Mouse (Mus musculus): Measurements from ENCODE around the gene Pigz.
"Not testable (repeated sequence)": the region's sequence is repeated elsewhere in the genome, so short reads cannot be mapped to it uniquely, and the experiment has no call there.

The Pigz gene

DNA sequence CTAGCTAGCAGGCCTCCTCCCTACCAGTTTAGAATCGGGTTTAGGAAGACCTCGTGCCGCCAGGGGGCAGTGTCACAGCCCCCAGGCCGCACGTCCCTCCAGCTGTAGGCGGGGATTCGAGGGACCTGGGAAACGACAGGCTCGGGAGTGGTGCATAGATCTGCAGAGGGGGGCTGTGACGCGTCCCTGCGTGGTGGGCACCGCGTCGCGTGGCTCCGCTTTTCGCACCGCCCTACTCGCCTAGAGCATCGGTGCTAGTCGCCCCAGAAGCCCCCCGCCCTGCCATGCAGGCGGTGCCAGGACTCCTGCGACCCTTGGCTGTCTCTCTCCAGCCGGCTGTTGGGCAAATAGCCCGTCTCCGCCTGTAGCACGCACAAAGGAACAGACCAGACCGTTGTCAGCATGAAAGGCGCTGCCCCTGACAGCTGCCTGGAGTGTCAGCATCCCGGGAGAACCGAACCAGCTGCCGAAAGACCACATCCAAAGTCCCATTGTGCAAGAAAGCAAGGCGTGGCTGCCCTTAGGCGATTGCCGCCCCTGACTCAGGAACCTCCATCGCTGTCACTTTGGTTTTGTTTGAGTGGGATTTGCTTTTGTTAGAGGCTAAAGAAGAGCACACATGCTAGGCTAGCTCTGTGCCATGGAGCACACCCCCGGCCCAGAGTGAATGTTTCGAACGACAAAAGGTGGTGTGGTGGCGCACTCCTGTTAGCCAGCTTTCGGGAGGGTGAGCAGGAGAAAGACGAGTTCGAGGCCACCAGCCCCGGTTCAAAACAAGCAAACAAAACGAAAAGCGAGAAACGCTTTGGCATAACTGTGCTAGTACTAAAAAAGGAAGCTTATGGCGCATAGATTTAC lies 582 bp upstream of the Pigz start:
- DNase-seq = peak; percentile 92

DNA sequence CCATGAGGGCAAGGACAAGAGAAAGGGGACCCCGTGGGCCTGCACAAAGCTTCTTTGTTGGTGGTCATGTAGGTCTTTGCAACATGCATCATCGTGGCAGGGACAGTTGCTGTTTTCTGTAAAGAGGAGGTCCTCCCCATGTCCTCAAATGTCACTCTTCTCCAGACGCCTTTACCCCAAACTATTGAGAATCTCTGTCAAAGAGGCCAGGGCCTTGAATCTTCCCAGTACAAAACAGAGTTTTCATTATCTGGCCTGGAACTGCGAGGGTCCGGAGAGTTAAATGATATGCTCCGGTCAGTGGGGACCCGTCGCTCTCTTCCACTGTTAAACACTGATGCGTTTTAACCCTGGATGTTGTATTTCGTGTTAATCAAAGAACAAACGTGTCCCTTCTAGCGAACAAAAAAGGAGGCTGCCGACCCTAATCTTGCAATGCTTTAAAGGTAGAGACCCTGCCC lies 929 bp downstream of the Pigz start:
- no peak for DNase-seq

DNA sequence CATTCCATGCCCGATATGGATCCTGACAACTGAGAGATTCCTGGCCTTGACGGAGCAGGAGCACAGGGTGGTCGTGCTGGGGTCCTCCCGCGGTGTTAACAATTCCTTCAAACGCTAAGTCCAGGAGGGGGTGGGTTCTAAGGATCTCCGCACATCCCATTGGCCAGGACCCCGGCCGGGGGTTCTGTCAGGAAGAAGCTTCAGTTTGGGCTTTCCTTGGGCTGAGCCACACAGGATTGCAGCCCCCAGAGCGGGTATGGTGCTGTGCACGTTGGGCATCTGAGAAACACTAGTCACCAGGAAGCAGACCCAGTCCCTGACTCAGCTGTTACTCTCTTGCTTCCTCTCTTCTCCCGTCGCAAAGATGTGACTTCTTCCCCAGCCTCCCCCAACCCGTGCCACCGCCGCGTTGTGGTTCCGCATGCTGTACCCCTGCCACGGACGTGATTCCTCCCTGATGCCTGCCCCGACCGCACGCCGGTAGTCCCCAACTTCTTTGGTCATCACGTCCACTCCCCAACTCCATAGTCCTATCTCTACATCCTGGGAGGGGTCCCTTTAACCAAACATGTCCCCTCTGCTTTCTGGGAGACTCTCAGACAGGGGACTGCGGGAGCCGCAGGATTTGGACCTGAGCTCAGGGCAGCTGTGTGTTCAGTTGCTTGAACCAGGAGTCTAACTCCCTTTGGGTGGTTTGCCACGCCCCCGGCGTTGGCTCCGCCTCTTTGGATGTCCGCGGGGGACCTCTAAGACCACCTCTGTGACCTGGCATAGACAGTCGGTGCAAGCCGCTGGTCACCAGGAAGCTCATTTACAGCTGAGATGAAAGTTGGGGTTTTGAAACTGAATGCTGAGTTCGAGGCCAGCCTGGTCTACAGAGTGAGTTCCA lies 1.7 kb downstream of the Pigz start:
- peak; percentile 31 for DNase-seq

DNA sequence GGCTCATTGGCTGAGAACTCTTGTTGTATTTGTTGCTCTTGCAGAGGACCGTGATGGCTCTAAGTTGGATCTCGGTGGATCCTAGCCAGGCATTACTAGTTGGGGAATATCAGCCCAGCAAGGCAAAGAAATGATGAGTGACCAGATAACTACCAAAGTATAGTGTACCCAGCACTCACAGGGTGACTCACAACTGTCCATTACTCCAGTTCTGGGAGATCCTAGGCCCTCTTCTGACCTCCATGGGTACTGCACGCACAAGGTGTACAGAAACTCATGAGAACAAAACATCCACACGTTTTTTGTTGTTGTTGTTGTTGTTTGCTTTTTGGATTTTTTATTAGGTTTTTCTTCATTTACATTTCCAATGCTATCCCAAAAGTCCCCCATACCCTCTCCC lies 2.9 kb downstream of the Pigz start:
- no peak for DNase-seq

DNA sequence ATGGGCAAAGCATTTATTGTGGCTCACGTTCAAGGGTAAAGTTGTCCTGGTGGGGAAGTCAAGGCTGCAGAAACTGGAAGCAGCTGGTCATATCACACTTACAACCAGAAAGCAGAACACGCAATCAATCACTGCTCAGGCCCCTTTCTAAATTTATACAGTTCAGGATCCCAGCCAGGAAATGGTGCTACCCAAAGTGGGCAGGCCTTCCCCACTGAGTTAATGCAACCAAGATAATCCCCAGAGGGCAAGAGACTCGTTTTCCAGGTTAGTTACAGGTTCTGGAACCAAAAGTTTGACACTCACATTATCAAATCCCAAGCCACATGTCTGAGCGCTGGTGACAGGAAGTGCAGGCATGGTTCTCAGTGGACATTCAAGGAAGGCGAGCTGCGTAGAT lies 5.2 kb downstream of the Pigz start:
- DNase-seq = no peak

DNA sequence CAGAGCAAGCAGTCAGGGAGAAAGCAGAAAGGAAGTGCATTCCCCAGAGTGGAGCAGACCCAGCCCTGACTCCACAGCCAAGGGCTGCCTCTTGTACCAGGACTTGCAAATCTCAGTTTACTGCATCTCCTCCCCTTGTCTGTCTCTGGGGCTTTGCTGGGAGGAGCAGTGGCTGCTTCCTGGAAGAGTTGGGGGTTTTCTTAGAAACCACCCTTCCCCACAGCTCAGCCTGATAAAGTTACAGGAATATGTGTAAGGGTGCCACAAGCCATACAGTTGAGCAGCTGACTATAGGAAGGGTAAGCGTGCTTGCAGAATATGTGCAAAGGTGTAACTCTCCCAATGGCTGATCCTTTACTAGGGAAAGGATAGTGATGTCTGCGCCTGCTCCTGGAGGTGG lies 6.9 kb downstream of the Pigz start:
- DNase-seq = no peak

DNA sequence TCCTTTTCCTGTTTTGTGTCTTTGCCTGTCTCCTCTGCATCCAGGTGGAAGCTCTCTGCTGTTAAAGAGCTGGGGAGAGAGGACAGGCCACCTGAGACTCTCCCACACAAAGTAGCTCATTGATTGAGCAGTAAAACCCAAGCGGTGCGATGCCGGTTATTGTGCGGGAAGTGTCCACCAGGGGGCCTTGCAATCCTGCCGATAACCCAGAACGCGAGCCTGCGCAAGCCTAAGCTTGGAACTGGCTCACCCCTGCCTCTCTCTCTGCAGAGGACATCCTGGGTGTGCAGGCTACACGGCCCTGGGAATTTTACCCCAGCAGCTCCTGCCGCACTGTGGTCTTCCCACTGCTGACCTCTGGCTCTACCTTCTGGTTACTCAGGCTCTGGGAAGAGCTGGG lies 10.3 kb downstream of the Pigz start:
- DNase-seq = peak; percentile 68

DNA sequence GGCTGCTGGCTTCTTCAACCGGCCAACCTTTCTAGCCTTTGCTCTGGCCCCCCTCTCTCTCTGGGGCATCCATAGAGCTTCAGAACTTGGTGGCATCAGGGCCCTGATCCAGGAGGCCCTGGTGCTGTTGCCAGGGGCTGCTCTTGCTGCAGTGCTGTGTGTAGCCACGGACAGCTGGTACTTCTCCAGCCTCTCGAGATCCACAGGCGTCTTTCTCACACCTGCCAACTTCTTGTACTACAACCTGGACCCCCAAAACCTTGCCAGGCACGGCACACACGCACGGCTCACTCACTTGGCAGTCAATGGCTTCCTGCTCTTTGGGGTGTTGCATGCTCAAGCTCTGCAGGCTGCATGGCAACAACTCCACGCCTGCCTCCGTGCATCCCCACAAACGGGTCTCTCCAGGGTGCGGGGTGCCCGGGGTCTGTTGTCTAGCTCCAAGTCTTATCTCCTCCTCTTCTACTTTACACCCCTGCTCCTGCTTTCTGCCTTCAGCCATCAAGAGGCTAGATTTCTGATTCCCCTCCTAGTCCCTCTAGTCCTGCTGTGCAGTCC lies 11.1 kb downstream of the Pigz start:
- no peak for DNase-seq

DNA sequence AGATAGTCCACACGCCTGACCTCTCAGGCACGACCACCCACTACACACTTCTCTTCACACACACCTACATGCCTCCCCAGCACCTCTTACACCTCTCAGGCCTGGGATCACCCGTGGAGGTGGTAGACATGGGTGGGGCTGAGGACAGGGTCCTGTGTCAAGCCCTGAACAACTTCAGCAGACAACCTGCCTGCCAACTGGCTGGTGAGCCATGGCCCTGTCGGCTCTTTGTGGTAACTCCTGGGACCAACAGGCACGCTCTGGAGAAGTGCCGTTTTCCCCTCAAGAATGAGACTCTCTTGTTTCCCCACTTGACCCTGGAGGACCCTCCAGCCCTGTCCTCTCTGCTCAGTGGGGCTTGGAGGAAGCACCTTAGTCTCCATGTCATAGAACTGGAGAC lies 11.7 kb downstream of the Pigz start:
- no peak for DNase-seq

DNA sequence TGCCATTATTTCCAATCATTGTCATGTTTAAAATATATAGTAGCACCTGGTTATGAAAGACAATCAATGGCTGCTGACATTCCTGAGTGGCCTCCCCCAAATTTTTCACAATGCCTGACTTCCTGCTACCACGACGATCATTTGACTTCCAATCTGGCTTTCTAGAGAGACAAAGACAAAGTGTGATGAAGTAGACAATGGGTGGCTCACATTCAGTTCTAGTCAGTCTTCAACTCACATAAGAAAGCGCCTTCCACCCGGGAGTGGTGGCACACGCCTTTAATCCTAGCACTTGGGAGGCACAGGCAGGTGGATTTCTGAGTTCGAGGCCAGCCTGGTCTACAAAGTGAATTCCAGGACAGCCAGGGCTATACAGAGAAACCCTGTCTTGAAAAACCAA lies 12.3 kb downstream of the Pigz start:
- DNase-seq = not testable (repeated sequence)

DNA sequence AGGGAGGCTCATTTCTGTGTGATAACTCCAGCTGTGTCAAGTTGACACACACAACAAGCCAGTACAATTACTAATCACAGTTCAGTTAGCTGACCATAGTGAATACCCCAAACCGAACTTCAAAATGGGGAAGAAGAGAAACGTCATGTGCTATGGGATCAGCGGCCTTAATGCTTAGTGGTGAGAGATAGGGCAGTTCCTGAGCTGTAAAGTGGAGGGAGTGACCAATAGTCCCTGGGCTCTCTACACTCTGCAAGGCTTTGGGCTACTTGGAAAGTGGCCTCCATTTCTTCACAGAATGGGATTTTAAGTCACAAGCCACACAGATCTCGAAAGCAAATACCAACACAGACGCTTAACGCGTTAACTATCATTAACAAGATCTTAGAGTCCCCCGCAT lies 13.7 kb downstream of the Pigz start:
- DNase-seq = no peak

DNA sequence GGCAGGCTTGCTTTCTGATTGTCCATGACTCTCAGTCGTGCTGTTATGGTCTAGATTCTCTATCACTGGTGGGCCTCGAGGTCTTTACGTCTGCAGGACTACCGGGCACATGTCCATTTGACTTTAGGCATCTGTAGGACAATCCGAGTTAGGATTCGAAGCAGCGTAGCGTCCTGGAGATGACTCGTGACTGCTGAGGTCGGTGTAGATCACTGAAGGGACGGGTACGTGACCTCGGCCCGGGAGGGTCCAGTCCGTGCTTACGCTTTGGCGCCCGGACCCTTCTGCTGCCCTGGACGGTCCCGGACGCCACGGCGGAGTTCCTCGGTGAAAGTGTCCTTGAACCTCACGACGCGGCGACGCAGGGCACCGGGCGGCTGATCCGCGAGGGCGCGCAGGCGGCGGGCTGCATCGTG lies 14.3 kb downstream of the Pigz start:
- peak; percentile 29 for DNase-seq

DNA sequence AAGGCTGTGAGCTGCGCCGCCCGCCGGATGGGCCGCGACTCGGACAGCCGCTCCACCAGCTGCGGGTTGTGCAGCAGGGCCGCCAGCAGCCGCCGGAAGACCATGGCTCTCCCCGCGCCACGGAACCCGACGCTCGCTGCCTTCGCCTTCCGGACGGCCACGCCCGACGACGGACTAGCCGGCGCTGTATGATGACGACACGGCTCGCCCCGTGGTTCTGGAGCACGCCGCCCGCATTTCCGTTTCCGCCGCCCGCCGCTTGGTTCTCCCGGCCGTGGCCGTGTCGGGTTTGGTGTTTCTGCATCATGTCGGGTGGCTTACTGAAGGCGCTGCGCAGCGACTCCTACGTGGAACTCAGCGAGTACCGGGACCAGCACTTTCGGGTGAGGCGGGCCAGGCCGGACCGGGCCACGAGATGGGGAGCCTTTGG lies 14.7 kb downstream of the Pigz start, which contains the start of the genes 0610012G03Rik and Ncbp2:
Gene 0610012G03Rik (minus strand): TSS at position 150 of the 430 bp plus-strand sequence.
Gene Ncbp2 (plus strand): TSS at position 169 of the 430 bp plus-strand sequence.
- DNase-seq = peak; percentile 92

DNA sequence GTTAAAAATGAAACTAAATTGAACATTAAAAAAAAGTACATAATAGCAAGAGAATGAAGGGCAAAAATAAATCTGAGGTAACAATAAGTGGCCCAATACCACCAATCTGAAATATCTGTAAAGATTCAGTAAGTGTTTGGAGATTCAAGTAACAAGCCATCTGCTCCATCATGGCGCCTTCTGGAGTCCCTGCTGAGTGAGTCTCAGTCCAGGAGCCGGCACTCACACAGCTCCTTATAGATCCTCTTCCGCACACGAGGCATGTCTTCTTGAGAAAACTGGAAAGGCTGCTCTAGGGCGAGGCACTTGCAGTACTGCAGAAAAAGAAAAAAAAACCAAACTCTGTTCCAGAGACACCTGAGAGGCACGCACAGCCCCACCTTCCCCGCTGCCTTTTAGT lies 29.6 kb downstream of the Pigz start:
- no peak for DNase-seq

DNA sequence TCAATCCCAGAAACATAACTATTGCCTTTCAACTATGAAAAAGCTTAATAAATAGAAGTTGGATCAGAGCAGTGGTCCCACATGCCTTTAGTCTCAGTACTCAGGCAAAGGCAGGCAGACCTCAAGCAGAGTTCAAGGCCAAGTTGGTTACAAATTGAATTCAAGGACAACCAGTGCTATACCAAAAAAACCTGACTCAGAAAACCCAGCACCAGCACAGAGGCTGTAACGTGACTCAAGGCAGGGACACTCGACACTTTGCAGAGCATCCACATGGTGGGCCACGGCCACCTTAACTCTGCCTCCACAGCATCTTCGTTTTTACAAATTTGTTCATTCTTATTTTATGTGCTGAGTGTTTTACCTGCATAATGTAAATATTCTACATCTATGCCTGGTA lies 41.6 kb downstream of the Pigz start:
- no peak for DNase-seq

DNA sequence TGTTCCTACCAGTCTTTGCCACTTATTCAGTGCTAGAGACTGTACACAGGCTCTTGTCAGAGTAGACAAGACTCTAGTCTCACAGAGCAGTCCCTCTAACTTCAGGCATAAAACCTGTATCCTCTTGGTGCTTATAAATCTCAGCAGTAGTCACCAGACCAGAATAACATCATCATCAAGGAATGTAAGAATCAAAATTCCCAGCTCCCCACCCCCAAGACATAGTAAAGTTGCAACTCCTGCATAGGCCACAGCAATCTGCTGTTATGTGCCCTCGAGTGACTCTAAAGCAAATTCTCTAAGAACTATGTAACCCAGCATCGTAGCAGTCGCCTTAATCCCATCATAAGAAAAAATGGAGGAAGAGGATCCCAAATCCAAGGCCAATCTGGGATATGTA lies 45.9 kb downstream of the Pigz start:
- no peak for DNase-seq

DNA sequence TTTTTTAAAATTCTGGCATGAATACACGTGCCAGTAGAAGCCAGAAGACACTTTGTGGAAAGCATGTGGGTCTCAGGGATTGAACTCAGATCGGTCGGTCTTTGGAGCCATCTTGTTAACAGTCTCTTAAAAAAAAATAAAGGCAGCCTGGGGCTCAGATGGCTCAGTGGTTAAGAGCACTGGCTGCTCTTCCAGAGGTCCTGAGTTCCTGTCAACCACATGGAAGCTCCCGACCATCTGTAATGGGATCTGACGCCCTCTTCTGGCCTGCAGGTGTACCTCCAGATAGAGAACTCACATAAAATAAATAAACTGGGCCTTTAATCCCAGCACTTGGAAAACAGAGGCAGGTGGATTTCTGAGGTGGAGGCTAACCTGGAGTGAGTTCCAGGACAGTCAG lies 47.3 kb downstream of the Pigz start:
- no peak for DNase-seq

DNA sequence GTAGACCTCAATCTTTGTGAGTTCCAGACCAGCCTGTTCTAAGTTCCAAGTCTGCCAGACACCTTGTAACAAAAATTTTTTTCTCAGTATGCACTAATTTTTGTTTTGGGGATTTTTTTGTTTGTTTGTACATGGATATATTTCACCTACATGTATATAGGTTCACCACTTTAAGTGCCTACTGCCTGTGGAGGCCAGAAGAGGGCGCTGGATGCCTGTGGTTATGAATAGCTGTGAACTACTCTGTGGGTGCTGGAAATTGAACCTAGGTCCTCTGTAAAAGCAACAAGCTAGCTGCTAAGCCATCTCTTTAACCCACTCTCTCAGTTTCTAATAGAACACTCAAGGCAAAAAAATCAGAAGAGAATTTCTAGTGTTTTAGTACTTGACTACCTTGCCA lies 58.4 kb downstream of the Pigz start:
- no peak for DNase-seq

DNA sequence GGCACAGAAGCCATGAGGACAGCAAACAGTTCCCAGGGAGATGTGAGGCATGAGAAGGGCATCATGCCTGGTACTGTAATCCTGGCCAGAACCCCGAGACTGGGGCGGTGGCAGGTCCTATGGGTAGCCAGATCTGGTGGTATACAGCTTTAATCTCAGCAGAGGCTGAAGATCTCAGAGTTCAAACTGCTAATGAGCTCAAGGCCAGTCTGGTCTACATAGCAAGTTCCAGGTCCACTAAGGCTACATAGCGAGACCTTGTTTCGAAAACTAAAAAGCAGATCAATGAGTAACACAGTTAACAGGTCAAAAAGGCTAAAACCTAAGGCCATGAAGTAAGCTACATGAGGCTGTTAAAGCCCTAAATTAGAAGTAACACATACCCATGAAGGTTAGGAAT lies 59.5 kb downstream of the Pigz start:
- no peak for DNase-seq

DNA sequence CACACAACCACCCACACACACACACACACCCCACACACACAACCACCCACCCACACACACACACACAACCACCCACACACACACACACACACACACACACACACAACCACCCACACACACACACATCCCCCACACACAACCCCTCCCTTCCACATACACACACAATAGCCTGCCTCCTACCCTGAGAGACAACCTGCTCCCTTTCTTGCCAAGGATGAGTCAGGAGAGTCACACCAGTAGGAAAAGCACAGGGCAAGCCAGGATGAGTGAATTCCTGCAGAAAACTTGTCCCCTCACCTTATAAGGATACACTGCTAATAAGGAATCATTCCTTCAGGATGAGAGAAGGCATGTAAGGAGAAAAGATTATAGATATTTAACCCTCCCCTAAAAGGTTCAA lies 60.3 kb downstream of the Pigz start:
- no peak for DNase-seq

All from cerebellum, adult 11 months (tissue).